Mouse (Mus musculus) lung, adult 18-20 months (tissue): ENCODE measurements around the gene Ptprj.
"Not testable (repeated sequence)": the region's sequence is repeated elsewhere in the genome, so short reads cannot be mapped to it uniquely, and the experiment has no call there.

Experiments used
- DNase-seq, 2 experiments: peaks; one replicate each; pipeline ENCODE4 v3.0.0; 2022; ENCODE audit warnings: mixed read lengths in 2 of 2

The Ptprj gene

GRCm38 (mm10) chr2:90474593-90475405, 105.6 kb downstream of the Ptprj start:
- peak; percentile 74 to 85 for DNase-seq

GRCm38 (mm10) chr2:90472701-90473100, 107.7 kb downstream of the Ptprj start:
- DNase-seq: no peak

- no peak for DNase-seq
Observed at GRCm38 (mm10) chr2:90470122-90470521, 110.3 kb downstream of the Ptprj start.

GRCm38 (mm10) chr2:90466480-90466879, 114.0 kb downstream of the Ptprj start:
- no peak for DNase-seq

- no peak for DNase-seq
Observed at GRCm38 (mm10) chr2:90463735-90464134, 116.7 kb downstream of the Ptprj start.

GRCm38 (mm10) chr2:90462252-90462651, 118.2 kb downstream of the Ptprj start:
- DNase-seq: no peak

- DNase-seq: no peak
Observed at GRCm38 (mm10) chr2:90457946-90458345, 122.5 kb downstream of the Ptprj start.

- DNase-seq: no peak
Observed at GRCm38 (mm10) chr2:90452380-90452779, 128.1 kb downstream of the Ptprj start.

GRCm38 (mm10) chr2:90448967-90449740, 131.3 kb downstream of the Ptprj start:
- DNase-seq: peak; percentile 64 to 75

GRCm38 (mm10) chr2:90443811-90444210, 136.6 kb downstream of the Ptprj start:
- no peak for DNase-seq

GRCm38 (mm10) chr2:90441811-90442210, 138.6 kb downstream of the Ptprj start:
- DNase-seq: not testable (repeated sequence)

- DNase-seq: not testable (repeated sequence)
Observed at GRCm38 (mm10) chr2:90440169-90440568, 140.3 kb downstream of the Ptprj start.

- DNase-seq: not testable (repeated sequence)
Observed at GRCm38 (mm10) chr2:90437453-90437852, 143.0 kb downstream of the Ptprj start.

GRCm38 (mm10) chr2:90429782-90430181, 150.7 kb downstream of the Ptprj start:
- not testable (repeated sequence) for DNase-seq

- not testable (repeated sequence) for DNase-seq
Observed at GRCm38 (mm10) chr2:90428988-90429717, 151.3 kb downstream of the Ptprj start.

- DNase-seq: not testable (repeated sequence)
Observed at GRCm38 (mm10) chr2:90424937-90425336, 155.5 kb downstream of the Ptprj start.

GRCm38 (mm10) chr2:90422282-90422681, 158.2 kb downstream of the Ptprj start:
- DNase-seq: not testable (repeated sequence)

GRCm38 (mm10) chr2:90414110-90414821, 166.2 kb downstream of the Ptprj start:
- not testable (repeated sequence) for DNase-seq

GRCm38 (mm10) chr2:90398633-90399107, 181.8 kb downstream of the Ptprj start, which contains the start of gene Olfr1274-ps:
Gene Olfr1274-ps, plus strand, starts transcription at chr2:90398683.
- not testable (repeated sequence) for DNase-seq
